Mouse (Mus musculus): Measurements from ENCODE around the gene 4931414P19Rik. TPM values are rescaled to one million over a fixed set of nuclear protein-coding genes. Genes with fewer than 3 reads are reported as not detected.
A peak's percentile ranks its signal among the peaks of the same experiment; 100 is the strongest.

The 4931414P19Rik gene
- polyA plus RNA-seq, 1 experiment = 8.4 TPM

GRCm38 (mm10) chr14:54641305-54641969 is 35.6 kb upstream of the 4931414P19Rik start, which contains the start of gene Cdh24:
Gene Cdh24, minus strand, starts transcription at chr14:54641364.
- TF ChIP-seq CTCF (IDR thresholded peaks at IDR 0.05; ENCODE audit: low read depth, low read length) (peak; percentile 75), POLR2A (IDR thresholded peaks at IDR 0.05; ENCODE audit: insufficient read depth, low read length) (no peak), EP300 (IDR thresholded peaks at IDR 0.05; ENCODE audit: insufficient read depth, low read depth, low read length) (no peak)
- Histone ChIP-seq H3K36me3 (ENCODE audit: control insufficient read depth, insufficient read depth, low read length, poor library complexity, severe bottlenecking) (peaks cover 31% of the 10 kb centered on the region), H3K27me3 (ENCODE audit: control insufficient read depth, insufficient read depth, low read length, poor library complexity, severe bottlenecking) (no peaks in the 10 kb centered on the region), H3K4me3 (ENCODE audit: low read depth, low read length) (peak within 1 kb of the TSS; percentile 77), H3K4me1 (ENCODE audit: control insufficient read depth, insufficient read depth, low read length) (no peaks in the 10 kb centered on the region), H3K9me3 (replicated peaks; ENCODE audit: control insufficient read depth, insufficient read depth, low read length, poor library complexity, severe bottlenecking) (no peaks in the 10 kb centered on the region), H3K9ac (ENCODE audit: low read depth, poor library complexity, severe bottlenecking) (peak within 1 kb of the TSS; percentile 73), H3K27ac (ENCODE audit: insufficient read depth, low read length) (no peak within 1 kb of the TSS)

GRCm38 (mm10) chr14:54640946-54641304 is 35.1 kb upstream of the 4931414P19Rik start, which contains the start of gene Gm17606:
Gene Gm17606, plus strand, starts transcription at chr14:54640952.
- Histone ChIP-seq H3K4me1 (ENCODE audit: control insufficient read depth, insufficient read depth, low read length) (no peaks in the 10 kb centered on the region), H3K9ac (ENCODE audit: low read depth, poor library complexity, severe bottlenecking) (peak within 1 kb of the TSS; percentile 73), H3K4me3 (ENCODE audit: low read depth, low read length) (peak within 1 kb of the TSS; percentile 77), H3K27ac (ENCODE audit: insufficient read depth, low read length) (no peak within 1 kb of the TSS), H3K36me3 (ENCODE audit: control insufficient read depth, insufficient read depth, low read length, poor library complexity, severe bottlenecking) (peaks cover 26% of the 10 kb centered on the region), H3K9me3 (replicated peaks; ENCODE audit: control insufficient read depth, insufficient read depth, low read length, poor library complexity, severe bottlenecking) (no peaks in the 10 kb centered on the region), H3K27me3 (ENCODE audit: control insufficient read depth, insufficient read depth, low read length, poor library complexity, severe bottlenecking) (no peaks in the 10 kb centered on the region)
- TF ChIP-seq CTCF (IDR thresholded peaks at IDR 0.05; ENCODE audit: low read depth, low read length) (no peak), EP300 (IDR thresholded peaks at IDR 0.05; ENCODE audit: insufficient read depth, low read depth, low read length) (no peak), POLR2A (IDR thresholded peaks at IDR 0.05; ENCODE audit: insufficient read depth, low read length) (no peak)

- H3K9ac ChIP-seq (ENCODE audit: low read depth, poor library complexity, severe bottlenecking) = no peak overlapping the region
- H3K27me3 ChIP-seq (ENCODE audit: control insufficient read depth, insufficient read depth, low read length, poor library complexity, severe bottlenecking) = no peaks in the 10 kb centered on the region
- H3K27ac ChIP-seq (ENCODE audit: insufficient read depth, low read length) = no peak overlapping the region
- no peaks in the 10 kb centered on the region for H3K4me1 ChIP-seq (ENCODE audit: control insufficient read depth, insufficient read depth, low read length)
- peaks cover 19% of the 10 kb centered on the region for H3K36me3 ChIP-seq (ENCODE audit: control insufficient read depth, insufficient read depth, low read length, poor library complexity, severe bottlenecking)
- TF ChIP-seq CTCF (IDR thresholded peaks at IDR 0.05; ENCODE audit: low read depth, low read length) (no peak), EP300 (IDR thresholded peaks at IDR 0.05; ENCODE audit: insufficient read depth, low read depth, low read length) (no peak), POLR2A (IDR thresholded peaks at IDR 0.05; ENCODE audit: insufficient read depth, low read length) (no peak)
- no peak overlapping the region for H3K4me3 ChIP-seq (ENCODE audit: low read depth, low read length)
- H3K9me3 ChIP-seq (replicated peaks; ENCODE audit: control insufficient read depth, insufficient read depth, low read length, poor library complexity, severe bottlenecking) = no peaks in the 10 kb centered on the region
These were observed 34.3 kb upstream of the 4931414P19Rik start for GRCm38 (mm10) chr14:54640121-54640520.

GRCm38 (mm10) chr14:54638210-54638609 is 32.4 kb upstream of the 4931414P19Rik start:
- Histone ChIP-seq H3K27ac (ENCODE audit: insufficient read depth, low read length) (no peak overlapping the region), H3K9ac (ENCODE audit: low read depth, poor library complexity, severe bottlenecking) (no peak overlapping the region), H3K4me3 (ENCODE audit: low read depth, low read length) (no peak overlapping the region), H3K4me1 (ENCODE audit: control insufficient read depth, insufficient read depth, low read length) (no peaks in the 10 kb centered on the region), H3K36me3 (ENCODE audit: control insufficient read depth, insufficient read depth, low read length, poor library complexity, severe bottlenecking) (peaks cover under 1% of the 10 kb centered on the region), H3K27me3 (ENCODE audit: control insufficient read depth, insufficient read depth, low read length, poor library complexity, severe bottlenecking) (no peaks in the 10 kb centered on the region), H3K9me3 (replicated peaks; ENCODE audit: control insufficient read depth, insufficient read depth, low read length, poor library complexity, severe bottlenecking) (no peaks in the 10 kb centered on the region)
- TF ChIP-seq POLR2A (IDR thresholded peaks at IDR 0.05; ENCODE audit: insufficient read depth, low read length) (no peak), EP300 (IDR thresholded peaks at IDR 0.05; ENCODE audit: insufficient read depth, low read depth, low read length) (no peak), CTCF (IDR thresholded peaks at IDR 0.05; ENCODE audit: low read depth, low read length) (peak; percentile 31)

- Histone ChIP-seq H3K9ac (ENCODE audit: low read depth, poor library complexity, severe bottlenecking) (peak overlapping the region; percentile 10; the same call in 1 of the 2 replicates), H3K36me3 (ENCODE audit: control insufficient read depth, insufficient read depth, low read length, poor library complexity, severe bottlenecking) (no peaks in the 10 kb centered on the region), H3K4me3 (ENCODE audit: low read depth, low read length) (peak overlapping the region; percentile 13; the same call in 1 of the 2 replicates), H3K27me3 (ENCODE audit: control insufficient read depth, insufficient read depth, low read length, poor library complexity, severe bottlenecking) (no peaks in the 10 kb centered on the region), H3K9me3 (replicated peaks; ENCODE audit: control insufficient read depth, insufficient read depth, low read length, poor library complexity, severe bottlenecking) (no peaks in the 10 kb centered on the region), H3K4me1 (ENCODE audit: control insufficient read depth, insufficient read depth, low read length) (no peaks in the 10 kb centered on the region), H3K27ac (ENCODE audit: insufficient read depth, low read length) (no peak overlapping the region)
- TF ChIP-seq CTCF (IDR thresholded peaks at IDR 0.05; ENCODE audit: low read depth, low read length) (peak; percentile 98), EP300 (IDR thresholded peaks at IDR 0.05; ENCODE audit: insufficient read depth, low read depth, low read length) (no peak)
These were observed 31.2 kb upstream of the 4931414P19Rik start for GRCm38 (mm10) chr14:54636954-54637353.

GRCm38 (mm10) chr14:54634182-54634581 is 28.4 kb upstream of the 4931414P19Rik start:
- TF ChIP-seq POLR2A (IDR thresholded peaks at IDR 0.05; ENCODE audit: insufficient read depth, low read length) (no peak), CTCF (IDR thresholded peaks at IDR 0.05; ENCODE audit: low read depth, low read length) (peak; percentile 18)
- no peaks in the 10 kb centered on the region for H3K27me3 ChIP-seq (ENCODE audit: control insufficient read depth, insufficient read depth, low read length, poor library complexity, severe bottlenecking)
- no peaks in the 10 kb centered on the region for H3K4me1 ChIP-seq (ENCODE audit: control insufficient read depth, insufficient read depth, low read length)
- no peaks in the 10 kb centered on the region for H3K9me3 ChIP-seq (replicated peaks; ENCODE audit: control insufficient read depth, insufficient read depth, low read length, poor library complexity, severe bottlenecking)
- no peak overlapping the region for H3K9ac ChIP-seq (ENCODE audit: low read depth, poor library complexity, severe bottlenecking)
- no peak overlapping the region for H3K4me3 ChIP-seq (ENCODE audit: low read depth, low read length)
- H3K27ac ChIP-seq (ENCODE audit: insufficient read depth, low read length) = no peak overlapping the region
- no peaks in the 10 kb centered on the region for H3K36me3 ChIP-seq (ENCODE audit: control insufficient read depth, insufficient read depth, low read length, poor library complexity, severe bottlenecking)
